Mouse (Mus musculus): ENCODE results near the gene Rhod. TPM values are rescaled to one million over a fixed set of nuclear protein-coding genes. Genes with fewer than 3 reads are reported as not detected.

Gene Rhod
- total and polyA plus RNA-seq, 2 experiments from 2014 or later = 16.0 to 35.0 TPM

GRCm38 (mm10) chr19:4433756-4434155 lies 5.5 kb downstream of the Rhod start:
- no peaks in the 10 kb centered on the region for H3K27me3 ChIP-seq (ENCODE audit: control insufficient read depth, insufficient read depth, low read length)
- no peak overlapping the region for H3K27ac ChIP-seq (ENCODE audit: low read depth)
- H3K4me1 ChIP-seq (ENCODE audit: control insufficient read depth, insufficient read depth) = peaks cover 4% of the 10 kb centered on the region; the same call in 1 of the 2 replicates
- 75% methylated on average over 1 of the region's 1 CpGs for WGBS
- H3K4me3 ChIP-seq (ENCODE audit: low read depth, low read length) = no peak overlapping the region
- DNase-seq (ENCODE audit: low spot score) (no peak), ATAC-seq (ENCODE audit: insufficient read depth, low read depth) (no peak)
- H3K9ac ChIP-seq (replicated peaks; ENCODE audit: low read depth, low read length) = no peak overlapping the region
- no peak for TF ChIP-seq CTCF (IDR thresholded peaks at IDR 0.05; ENCODE audit: low read depth)
- TF ChIP-seq EP300 (IDR thresholded peaks at IDR 0.05; ENCODE audit: low read depth) = no peak
- no peak overlapping the region for H3K4me2 ChIP-seq (ENCODE audit: low read depth, low read length)
- H3K9me3 ChIP-seq (replicated peaks; ENCODE audit: control insufficient read depth, low read length) = no peaks in the 10 kb centered on the region
- H3K36me3 ChIP-seq (replicated peaks; ENCODE audit: control insufficient read depth, insufficient read depth, low read length) = no peaks in the 10 kb centered on the region; the same call in 1 of the 2 replicates

GRCm38 (mm10) chr19:4430091-4430620 lies 9.1 kb downstream of the Rhod start:
- WGBS = 88% methylated on average over 4 of the region's 4 CpGs
- H3K27me3 ChIP-seq (ENCODE audit: control insufficient read depth, insufficient read depth, low read length) = no peaks in the 10 kb centered on the region

GRCm38 (mm10) chr19:4425610-4426366 lies 13.4 kb downstream of the Rhod start:
- peak; percentile 45 for DNase-seq (ENCODE audit: low spot score)
- peak; percentile 39; the same call in 1 of the 2 replicates for ATAC-seq (ENCODE audit: insufficient read depth, low read depth)
- no peaks in the 10 kb centered on the region for H3K4me1 ChIP-seq (ENCODE audit: control insufficient read depth, insufficient read depth)
- no peak overlapping the region for H3K9ac ChIP-seq (replicated peaks; ENCODE audit: low read depth, low read length)
- no peak overlapping the region for H3K4me2 ChIP-seq (ENCODE audit: low read depth, low read length)
- peak; percentile 55 for TF ChIP-seq CTCF (IDR thresholded peaks at IDR 0.05; ENCODE audit: low read depth)
- no peak for TF ChIP-seq EP300 (IDR thresholded peaks at IDR 0.05; ENCODE audit: low read depth)
- no peaks in the 10 kb centered on the region for H3K27me3 ChIP-seq (ENCODE audit: control insufficient read depth, insufficient read depth, low read length)
- H3K9me3 ChIP-seq (replicated peaks; ENCODE audit: control insufficient read depth, low read length) = no peaks in the 10 kb centered on the region
- no peak overlapping the region for H3K4me3 ChIP-seq (ENCODE audit: low read depth, low read length)
- peaks cover 15% of the 10 kb centered on the region; the same call in 1 of the 2 replicates for H3K36me3 ChIP-seq (replicated peaks; ENCODE audit: control insufficient read depth, insufficient read depth, low read length)
- H3K27ac ChIP-seq (ENCODE audit: low read depth) = no peak overlapping the region
- 69% methylated on average over 19 of the region's 19 CpGs for WGBS

More at GRCm38 (mm10) chr19:4430091-4430620, 9.1 kb downstream of the Rhod start:
- Histone ChIP-seq H3K4me3 (ENCODE audit: low read depth, low read length) (no peak overlapping the region), H3K4me2 (ENCODE audit: low read depth, low read length) (no peak overlapping the region), H3K27ac (ENCODE audit: low read depth) (no peak overlapping the region), H3K4me1 (ENCODE audit: control insufficient read depth, insufficient read depth) (peaks cover 4% of the 10 kb centered on the region; the same call in 1 of the 2 replicates), H3K9me3 (replicated peaks; ENCODE audit: control insufficient read depth, low read length) (no peaks in the 10 kb centered on the region), H3K9ac (replicated peaks; ENCODE audit: low read depth, low read length) (no peak overlapping the region), H3K36me3 (replicated peaks; ENCODE audit: control insufficient read depth, insufficient read depth, low read length) (peaks cover 11% of the 10 kb centered on the region; the same call in 1 of the 2 replicates)
- ATAC-seq (ENCODE audit: insufficient read depth, low read depth) (no peak), DNase-seq (ENCODE audit: low spot score) (no peak)
- no peak for TF ChIP-seq CTCF (IDR thresholded peaks at IDR 0.05; ENCODE audit: low read depth)
- no peak for TF ChIP-seq EP300 (IDR thresholded peaks at IDR 0.05; ENCODE audit: low read depth)

- H3K27ac ChIP-seq (ENCODE audit: low read depth) = no peak overlapping the region
- TF ChIP-seq CTCF (IDR thresholded peaks at IDR 0.05; ENCODE audit: low read depth) (no peak), EP300 (IDR thresholded peaks at IDR 0.05; ENCODE audit: low read depth) (no peak)
Observed at GRCm38 (mm10) chr19:4423021-4423420, 16.2 kb downstream of the Rhod start.

GRCm38 (mm10) chr19:4422581-4422980 lies 16.7 kb downstream of the Rhod start:
- H3K27me3 ChIP-seq (ENCODE audit: control insufficient read depth, insufficient read depth, low read length) = no peaks in the 10 kb centered on the region
- H3K9me3 ChIP-seq (replicated peaks; ENCODE audit: control insufficient read depth, low read length) = no peaks in the 10 kb centered on the region
- H3K4me3 ChIP-seq (ENCODE audit: low read depth, low read length) = no peak overlapping the region
- no peak for ATAC-seq (ENCODE audit: insufficient read depth, low read depth)
- WGBS = 92% methylated on average over 3 of the region's 3 CpGs
- no peak overlapping the region for H3K9ac ChIP-seq (replicated peaks; ENCODE audit: low read depth, low read length)
- H3K4me1 ChIP-seq (ENCODE audit: control insufficient read depth, insufficient read depth) = peaks cover 6% of the 10 kb centered on the region; the same call in 1 of the 2 replicates
- no peak for TF ChIP-seq CTCF (IDR thresholded peaks at IDR 0.05; ENCODE audit: low read depth)
- no peak for TF ChIP-seq EP300 (IDR thresholded peaks at IDR 0.05; ENCODE audit: low read depth)
- H3K36me3 ChIP-seq (replicated peaks; ENCODE audit: control insufficient read depth, insufficient read depth, low read length) = peaks cover 13% of the 10 kb centered on the region; the same call in 1 of the 2 replicates
- DNase-seq (ENCODE audit: low spot score) = no peak
- no peak overlapping the region for H3K27ac ChIP-seq (ENCODE audit: low read depth)
- no peak overlapping the region for H3K4me2 ChIP-seq (ENCODE audit: low read depth, low read length)

More at GRCm38 (mm10) chr19:4423021-4423420, 16.2 kb downstream of the Rhod start:
- Histone ChIP-seq H3K4me2 (ENCODE audit: low read depth, low read length) (no peak overlapping the region), H3K9ac (replicated peaks; ENCODE audit: low read depth, low read length) (no peak overlapping the region), H3K9me3 (replicated peaks; ENCODE audit: control insufficient read depth, low read length) (no peaks in the 10 kb centered on the region), H3K4me3 (ENCODE audit: low read depth, low read length) (no peak overlapping the region), H3K36me3 (replicated peaks; ENCODE audit: control insufficient read depth, insufficient read depth, low read length) (peaks cover 15% of the 10 kb centered on the region; the same call in 1 of the 2 replicates), H3K27me3 (ENCODE audit: control insufficient read depth, insufficient read depth, low read length) (no peaks in the 10 kb centered on the region), H3K4me1 (ENCODE audit: control insufficient read depth, insufficient read depth) (peaks cover 6% of the 10 kb centered on the region; the same call in 1 of the 2 replicates)
- no peak for ATAC-seq (ENCODE audit: insufficient read depth, low read depth)
- no peak for DNase-seq (ENCODE audit: low spot score)
- 68% methylated on average over 3 of the region's 3 CpGs for WGBS

All from heart, postnatal 0 days (tissue).